Mouse (Mus musculus) spleen, adult 18-20 months (tissue): ENCODE results near the gene Sik2.

ENCODE experiments used
- DNase-seq, 2 experiments: peaks; one replicate each; pipeline ENCODE4 v3.0.0; 2022; ENCODE audit warnings: mixed read lengths in 2 of 2

Sik2 gene

DNA sequence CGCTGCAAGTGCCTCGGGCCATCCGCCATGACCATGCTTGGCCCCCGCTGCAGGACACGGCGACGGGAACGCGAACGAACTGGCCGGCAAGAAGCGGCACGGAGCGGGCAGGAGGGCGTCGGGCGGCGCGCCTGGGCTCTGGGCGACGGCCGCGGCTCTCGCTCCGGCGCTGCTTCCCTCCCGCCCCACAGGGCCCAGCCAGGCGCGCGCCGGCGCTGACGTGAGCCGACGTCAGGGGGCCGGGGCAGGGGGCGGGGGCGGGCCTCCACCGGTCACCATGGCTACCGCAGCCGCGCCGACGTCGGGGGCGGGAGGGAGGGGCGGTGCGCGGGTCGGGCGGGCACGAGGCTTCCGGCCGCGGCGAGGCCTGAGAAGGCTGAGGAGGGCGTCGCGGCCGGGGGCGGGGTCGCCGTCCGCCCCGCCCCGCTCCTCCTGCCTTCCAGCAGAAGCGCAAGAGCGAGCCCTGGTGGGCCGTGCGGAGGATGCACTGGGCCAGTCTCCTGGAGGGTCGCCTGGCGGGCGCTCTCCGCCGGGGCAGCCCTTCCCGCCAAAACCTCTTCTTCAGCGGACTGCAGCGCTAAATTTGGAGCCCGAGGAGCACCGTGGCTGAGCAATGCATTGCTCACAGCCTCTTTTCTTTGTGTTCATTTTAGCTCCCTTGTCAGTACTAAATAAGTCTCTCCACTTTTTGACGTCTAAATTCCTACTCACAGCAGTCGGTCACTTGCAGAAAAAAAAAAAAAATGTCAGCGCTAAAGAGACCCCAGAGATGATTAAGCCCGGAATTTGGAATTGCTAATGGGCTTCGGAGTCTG, at the start of gene Sik2:
Gene Sik2, minus strand, starts transcription at position 233 of the 815 bp plus-strand sequence.
- peak; percentile 83 to 89 for DNase-seq

DNA sequence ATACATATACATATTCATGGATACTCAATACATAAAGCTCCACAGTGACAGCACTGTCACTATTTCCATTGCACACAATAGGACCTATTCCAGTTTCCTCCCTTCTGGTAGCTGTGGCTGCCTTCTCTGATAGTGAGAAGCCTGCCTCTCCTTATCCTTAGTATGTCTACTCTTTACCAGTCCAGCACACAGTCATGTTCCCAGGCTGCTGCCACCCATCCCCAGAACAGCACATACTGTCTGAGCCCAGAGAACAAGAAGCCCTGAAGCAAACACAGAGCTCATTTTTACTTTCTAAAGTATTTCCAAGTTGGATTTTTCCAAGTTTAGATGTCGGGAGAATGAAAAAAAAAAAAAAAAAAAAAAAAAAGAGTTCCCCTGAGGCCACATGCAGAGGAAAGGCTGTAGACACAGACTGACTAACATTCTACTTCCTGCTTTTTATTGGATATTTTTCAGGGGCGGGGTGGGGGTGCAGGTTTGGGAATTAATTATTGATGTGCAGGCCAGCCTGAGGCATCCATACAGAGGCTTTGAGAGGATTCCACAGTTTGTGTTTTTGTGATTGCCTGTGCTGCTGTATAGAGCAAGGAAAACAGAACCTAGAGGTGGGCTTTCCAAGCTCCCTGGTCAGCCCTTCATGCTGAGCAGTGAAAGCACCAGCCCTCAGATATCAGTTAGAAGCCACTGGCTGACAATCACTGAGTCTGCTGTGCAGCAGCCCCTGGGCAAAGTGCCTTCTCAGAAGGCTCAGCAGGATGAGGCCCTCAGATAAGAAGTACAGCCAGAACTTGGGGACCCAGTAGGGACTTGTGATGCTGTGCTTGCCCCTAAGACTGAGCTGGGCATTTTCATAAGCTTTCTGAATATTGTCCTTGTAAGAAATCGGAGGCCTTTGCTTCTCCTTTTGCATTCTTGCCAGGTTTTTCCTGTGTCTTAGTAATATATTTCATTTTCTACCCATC, 47.8 kb upstream of the Sik2 start:
- no peak for DNase-seq

DNA sequence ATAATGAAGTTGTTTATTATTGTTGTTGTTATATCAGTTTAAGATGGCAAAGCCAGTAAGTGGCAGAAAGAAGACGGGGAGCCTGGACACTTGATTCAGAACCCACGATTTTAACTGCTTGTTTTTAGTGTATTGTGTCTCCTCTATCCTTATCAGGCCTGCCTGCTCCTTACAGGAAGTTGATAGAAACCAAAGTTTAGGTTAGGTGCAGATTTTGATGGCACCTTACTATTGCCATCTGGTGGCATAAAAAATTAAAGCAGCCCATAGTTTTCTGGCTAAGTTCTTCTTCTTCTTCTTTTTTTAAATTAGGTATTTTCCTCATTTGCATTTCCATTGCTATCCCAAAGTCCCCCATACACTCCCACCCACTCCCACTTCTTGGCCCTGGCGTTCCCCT, 43.3 kb upstream of the Sik2 start:
- DNase-seq, result no peak

DNA sequence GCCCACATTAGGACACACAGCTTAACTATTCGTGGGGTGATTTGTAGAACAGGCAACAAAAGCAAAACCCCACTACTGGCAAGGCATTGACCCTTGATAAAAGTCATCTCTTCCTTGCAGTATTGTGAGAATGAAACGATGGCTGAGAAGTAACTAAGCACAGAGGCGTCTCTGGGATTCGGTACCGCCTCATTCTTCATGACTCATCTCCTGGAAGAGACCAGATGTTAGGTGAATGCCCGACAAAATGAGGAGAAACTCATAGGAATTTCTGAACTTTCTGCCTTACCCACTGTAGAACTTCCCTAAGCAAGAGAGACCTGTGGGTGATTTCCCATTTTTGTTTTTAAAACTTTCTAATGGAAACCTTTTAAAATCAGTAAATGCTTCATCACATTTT, 33.3 kb upstream of the Sik2 start:
- no peak for DNase-seq

DNA sequence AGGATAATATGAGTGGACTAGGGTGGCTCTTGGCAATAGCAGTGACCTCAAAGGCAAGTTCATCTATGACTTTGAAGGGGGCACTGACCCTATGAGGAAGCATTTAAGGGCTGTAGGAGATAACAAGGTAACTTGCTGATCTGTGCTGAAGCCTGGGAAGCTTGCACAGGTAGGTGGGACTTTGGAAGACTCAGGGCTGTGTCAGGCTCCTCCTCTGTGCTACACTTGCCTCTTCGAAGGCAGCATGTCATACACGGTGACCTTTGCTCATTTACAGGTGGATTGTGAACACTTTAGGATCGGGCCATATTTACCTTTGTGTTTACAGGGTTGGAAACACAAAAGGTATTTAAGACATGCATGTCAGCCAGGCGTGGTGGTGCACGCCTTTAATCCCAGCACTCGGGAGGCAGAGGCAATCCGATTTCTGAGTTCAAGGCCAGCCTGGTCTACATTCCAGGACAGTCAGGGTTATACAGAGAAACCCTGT, 32.7 kb upstream of the Sik2 start:
- no peak for DNase-seq

DNA sequence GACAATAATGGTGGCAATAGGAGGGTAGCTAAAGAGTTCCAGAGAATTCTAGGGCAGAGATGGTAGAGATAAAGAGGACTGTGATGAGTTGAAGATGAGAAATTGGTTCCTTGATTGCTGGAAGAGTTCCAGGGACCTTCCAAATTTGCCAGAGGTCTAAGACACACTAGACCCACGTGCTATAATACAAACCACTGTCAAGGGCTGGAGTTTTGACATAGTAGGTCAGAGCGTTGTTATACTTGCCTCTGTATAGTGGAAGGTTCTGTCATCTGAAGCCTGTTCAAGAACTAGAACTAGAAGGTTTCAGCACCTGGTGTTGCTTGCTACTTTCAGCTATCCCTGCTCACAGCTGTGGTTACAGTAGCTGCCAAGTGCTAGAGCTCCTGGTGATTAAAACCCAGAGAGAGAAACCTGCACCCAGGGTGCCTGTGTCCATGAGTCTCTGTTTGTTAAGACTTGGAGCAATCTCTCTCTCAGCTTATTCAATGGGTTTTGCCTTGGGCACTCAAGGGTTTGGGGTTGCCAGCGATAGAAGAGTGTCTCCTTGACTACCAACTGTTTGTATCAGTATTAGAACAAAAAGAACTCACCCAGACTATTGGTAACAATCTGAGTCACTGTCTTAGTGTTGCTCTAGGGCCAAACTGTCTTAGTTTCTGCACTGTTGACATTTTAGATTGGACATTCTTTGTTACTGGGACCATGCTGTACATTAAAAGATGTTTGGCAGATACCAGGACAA, 24.1 kb upstream of the Sik2 start:
- DNase-seq, result no peak

DNA sequence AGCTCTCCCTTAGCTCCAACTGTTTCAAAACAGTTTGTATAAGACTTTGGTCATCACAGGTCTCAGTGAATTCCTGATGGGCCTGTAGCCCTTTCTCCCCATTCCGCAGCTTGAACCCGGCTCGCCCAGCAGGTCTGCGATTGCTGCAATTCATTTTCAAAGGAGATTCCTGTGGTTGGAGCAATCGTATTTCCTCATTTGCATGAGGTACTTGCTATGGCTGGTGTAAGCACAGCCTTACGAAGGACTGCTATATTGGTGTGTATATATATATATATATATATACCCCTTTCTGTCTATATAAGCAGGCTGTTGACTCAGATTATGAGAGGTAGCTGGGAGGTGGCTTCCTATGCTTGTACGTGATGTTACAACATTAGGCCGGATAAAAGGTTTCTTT, 23.4 kb upstream of the Sik2 start:
- DNase-seq, result no peak

DNA sequence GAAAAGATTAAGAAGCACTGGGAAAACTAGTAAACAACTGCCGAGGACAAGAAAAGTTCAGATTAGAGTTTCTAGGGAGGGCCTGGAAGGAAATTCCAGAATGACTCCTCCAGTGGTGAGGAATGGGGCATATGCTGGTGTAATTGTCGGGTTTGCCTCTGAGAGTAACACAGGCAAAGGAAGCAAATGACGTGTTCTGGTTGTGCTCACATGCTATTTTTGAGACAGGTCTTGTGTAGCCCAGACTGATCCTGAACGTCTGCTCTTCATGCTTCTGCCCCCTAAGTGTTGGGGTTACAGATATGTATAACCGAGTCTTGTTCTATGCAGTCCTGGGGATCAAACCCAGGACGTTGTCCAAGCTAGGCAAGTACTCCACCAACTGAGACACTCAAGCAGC, 22.7 kb upstream of the Sik2 start:
- no peak for DNase-seq

DNA sequence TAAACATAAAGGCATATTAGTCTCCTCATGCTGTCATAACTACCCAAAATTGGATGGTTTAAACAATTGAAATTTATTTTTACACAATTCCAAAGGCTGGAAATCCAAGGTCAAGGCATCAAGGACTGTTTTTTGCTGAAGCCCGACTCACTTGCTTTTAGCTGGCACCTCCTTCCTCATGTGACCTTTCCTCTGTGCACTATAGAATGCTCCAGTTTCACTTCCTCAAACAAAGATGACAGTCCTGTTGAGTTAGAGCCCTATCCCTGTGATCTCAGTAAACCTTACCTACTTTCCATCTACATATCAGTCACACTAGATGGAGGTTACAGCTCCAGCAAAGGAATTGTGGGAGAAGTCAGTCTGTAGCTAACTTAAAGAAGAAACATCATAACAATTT, 21.3 kb upstream of the Sik2 start:
- no peak for DNase-seq

DNA sequence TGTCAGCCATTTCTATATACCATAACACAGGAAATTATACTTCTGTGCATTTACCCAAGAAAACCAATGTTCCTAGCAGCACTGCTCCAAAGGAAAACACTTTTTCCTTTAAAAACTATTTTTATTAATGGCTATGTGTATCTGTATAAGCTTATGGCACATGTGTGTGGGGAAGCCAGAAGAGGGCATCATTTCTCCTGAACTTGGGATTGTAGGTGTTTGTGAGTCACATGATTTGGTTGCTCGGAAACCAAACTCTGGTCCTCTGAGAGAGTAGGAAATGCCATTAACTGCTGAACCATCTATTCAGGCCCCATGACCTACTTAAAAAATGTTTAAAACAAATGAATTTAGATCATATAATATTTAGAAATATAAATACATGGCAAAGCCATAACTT, 18.1 kb upstream of the Sik2 start:
- DNase-seq, result no peak

DNA sequence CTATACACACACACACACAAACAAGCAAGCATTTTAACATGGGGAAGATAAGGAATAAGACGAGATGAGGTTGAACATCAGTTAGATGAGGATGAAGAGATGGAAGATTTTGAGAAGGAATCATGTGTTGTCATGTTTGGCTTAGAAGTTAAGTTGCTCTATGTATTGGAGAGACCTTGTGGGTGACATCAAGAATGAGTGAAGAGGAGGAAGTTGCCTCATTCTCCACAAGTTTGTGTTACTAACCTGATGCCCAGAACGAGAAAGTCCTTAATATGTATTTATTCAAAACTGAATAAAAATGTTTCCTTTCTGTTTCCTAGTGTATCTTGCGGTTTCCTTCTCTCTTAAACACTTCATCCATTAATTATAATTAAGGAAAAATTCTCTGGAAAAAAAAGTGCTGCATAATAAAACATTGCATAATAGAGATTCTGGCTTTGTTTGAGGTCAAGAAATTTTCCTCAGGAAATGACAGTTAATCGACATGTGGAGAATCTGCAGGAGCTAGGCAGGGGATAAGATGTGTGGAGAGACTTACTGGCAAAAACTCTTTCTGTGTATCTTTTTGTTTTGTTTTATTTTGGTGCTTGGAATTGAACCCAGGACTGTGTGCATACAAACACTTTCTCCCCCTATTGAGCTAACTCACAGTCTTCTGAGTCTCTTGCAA, 12.4 kb upstream of the Sik2 start:
- DNase-seq, result no peak

DNA sequence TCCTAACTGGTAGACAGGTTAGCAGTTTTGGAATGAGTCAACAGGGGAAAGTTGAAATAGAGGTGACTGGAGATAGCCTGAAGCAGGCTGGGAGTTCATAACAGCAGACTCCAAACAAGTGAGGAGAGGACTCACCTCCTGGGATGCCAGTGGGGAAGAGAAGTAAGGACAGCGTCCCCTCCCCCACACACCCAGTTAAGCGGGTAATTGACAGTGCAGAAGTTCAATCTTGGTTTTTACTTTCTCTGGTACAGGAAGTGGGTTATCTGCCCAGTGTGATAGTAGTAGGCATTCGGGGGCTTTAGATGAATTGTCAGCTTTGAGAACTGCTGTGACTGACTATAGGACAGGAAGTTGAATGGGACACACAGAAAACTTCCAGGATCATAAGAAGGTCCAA, 11.5 kb upstream of the Sik2 start:
- no peak for DNase-seq

DNA sequence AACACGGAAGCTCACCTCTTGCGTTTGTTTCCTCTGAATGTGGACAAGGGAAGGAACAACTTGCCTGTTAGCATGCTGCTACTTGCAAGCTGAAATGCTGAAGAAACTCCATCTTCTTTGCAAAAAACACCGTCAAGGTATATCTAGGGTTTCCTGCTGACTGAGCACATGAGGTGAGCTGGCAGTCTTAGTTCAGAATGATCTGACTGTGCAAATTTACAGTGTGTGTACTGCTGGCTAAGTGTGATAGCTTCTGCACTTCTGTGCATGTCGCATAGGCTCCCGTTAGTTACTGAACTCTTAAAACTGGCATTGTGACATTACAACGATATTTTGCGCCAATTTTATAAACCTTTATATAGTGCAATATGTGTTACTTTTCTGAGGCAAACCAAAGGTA, 10.8 kb upstream of the Sik2 start:
- no peak for DNase-seq

DNA sequence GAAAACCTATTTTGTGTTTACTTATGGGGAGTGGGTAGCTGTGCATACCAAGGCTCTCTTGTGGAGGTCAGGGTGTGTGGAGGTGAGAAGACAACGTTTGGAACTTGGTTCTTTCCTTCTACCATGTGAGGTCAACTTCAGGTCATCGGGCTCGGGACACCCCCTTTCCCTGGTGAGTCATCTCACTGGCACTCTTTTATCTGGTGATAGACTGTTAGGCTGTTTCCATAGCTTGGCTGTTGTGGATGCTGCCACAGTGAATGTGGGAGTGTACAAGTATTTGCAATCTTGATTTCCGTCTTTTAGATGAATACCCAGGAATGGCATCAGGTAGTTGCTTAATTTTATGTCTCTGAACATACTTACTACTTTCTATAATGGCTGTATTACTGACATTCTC, 6.9 kb upstream of the Sik2 start:
- no peak for DNase-seq

DNA sequence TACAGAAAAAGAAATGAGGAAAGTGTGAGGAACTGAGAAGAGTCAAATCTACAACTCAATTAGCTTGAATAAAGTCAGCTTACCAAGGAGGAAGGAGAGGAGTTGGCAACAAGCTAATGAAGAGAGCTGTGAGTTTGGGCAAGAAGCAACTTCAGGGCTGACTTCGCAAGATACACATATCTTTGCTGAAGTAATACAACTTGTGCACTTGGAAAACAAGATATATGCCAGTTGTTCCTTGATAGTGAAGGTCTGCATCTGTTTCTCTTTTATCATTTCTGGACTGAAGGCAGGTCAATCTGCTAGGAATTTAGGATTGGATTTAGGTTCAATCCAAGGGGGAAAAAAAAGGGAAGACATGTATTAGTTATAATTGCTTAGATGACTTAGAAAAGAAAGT, 4.8 kb upstream of the Sik2 start:
- no peak for DNase-seq

DNA sequence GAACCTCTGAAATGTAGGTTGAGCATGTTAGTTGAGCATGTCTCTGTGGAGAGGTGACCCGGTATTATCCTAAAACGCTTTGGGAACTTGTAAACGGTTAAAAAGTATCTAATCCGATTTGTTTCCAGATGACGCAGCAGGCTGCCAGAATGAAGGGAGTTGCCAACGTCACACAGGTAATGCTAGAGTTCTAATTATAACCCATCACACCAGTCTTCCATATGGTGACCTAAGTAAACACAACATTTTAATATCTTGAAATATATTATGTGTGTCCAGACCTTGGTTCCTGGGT, 730 bp upstream of the Sik2 start:
- DNase-seq, result no peak

DNA sequence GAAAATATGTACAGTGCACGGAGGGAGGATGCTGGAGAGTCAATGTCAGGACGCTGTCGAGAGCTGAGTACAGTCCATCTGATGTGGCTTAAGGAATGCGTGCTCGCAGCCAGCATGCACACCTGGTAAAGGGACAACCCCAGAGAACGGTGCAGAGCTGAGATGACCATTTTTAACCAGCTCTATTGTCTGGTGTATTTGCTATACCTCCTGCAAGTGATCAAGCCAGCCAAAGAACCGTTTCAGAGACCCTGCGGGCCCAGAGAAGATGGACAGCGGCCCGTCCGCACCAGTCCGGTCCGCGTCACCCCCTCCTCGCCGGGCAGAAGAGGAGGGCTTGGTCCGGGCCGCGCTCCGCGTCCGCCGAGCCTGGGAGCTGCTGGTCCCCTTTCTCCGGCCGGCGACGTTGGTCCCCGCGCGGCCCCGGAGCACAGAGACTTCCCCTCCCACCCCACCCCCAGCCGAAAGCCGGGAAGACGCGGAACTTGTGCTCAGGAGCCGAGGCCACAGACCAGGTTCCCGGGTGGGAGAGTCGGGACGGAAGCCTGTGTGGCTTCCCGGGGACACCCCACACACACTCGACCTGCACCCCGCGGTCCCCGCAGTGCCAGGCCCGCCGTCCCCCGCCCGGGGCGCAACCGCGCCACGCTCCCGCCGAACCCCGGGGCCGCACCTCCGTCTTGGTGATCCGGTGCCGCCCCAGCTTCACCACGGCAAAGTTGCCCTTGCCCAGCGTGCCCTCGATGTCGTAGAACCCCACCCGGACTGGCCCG, 619 bp downstream of the Sik2 start:
- DNase-seq, result no peak

DNA sequence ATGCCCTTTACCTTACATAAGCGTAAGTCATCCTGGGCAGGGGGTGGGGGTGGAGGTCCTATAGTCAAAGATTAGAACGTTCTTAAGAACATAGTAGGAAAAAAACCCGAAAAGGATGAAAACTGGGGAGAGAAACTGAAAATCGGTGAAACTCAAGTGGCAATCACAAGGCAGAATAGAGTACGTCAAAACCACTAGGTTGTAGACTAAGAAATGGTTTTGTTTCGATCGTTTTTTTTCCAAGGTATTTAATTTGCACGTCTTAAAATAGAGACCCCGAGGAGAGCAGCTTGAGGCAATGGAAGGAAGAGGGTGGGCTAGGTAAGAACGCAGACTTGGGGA, 1.2 kb downstream of the Sik2 start:
- DNase-seq, result no peak

DNA sequence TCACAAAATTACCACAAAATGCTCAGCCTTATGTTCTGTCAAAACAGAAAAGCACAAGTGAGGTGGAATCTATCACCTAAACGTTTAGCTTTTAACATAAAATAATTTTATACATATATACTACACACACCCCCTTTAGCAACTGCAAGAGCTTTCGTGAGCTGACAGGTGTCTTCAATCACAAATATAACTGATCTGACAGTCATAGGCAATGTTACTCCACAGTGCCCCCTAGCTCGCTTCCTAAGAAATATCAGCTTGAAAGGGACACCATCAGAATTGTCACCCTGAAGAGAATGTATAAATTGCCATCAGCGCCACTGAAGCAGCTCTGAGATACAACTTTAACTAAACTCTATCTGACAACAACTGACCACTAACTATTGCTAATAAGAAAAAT, 2.0 kb downstream of the Sik2 start:
- DNase-seq, result peak; percentile 27 to 64

DNA sequence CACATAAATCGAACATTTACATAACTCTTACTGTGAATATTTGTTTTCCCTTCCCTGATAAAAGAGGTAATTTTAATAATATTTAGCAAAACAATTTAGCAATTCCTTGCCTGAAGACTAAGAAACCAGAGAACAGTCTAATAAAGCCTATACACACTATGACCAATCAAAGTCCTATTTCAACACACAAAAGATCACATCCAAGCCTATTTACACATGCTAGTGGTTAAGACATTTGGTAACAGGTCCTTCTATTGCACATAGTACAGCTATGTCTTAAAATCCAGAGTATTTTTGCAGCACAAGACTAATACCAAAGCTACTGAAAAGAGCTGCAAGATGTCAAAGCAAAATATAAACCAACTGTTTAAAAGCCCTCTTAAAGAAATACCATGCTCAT, 4.8 kb downstream of the Sik2 start:
- no peak for DNase-seq

DNA sequence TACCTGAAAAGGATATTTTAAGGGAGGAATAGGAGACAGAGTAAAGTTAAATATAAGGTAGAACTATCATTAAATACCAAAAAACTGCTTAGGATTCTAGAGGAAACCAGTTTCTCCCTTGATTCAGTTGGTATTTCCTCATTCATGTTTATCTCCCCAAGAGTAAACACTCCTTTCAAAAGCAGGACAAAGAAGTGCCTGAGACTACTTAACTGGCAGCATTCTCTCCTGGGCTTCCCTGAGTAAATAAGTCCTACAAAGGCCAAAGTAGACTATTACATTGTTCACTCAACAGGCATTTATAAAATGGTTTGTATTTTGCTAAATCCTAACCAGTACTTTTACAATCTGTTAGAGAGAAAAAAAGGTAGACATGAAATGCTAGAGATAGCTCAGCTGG, 22.2 kb downstream of the Sik2 start:
- DNase-seq, result no peak

DNA sequence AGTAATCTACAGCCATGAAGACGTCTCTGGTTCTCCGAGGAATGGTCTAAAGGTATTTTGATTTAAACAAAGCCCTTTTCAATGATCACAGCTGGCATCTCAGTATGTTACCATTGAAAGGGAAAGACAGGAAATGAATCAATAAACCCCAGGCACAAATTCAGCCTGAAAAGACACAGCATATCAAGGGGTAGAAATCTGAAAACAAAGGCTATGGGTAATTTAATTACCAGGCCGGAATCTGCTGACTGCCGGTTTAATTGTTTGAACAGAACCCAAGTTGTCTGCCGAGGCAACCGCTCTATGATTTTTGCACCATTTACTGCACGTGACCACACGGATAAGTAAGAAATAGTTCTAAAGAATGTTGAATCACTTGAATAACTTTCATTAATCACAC, 22.8 kb downstream of the Sik2 start:
- no peak for DNase-seq
